In the genomic region with DNA sequence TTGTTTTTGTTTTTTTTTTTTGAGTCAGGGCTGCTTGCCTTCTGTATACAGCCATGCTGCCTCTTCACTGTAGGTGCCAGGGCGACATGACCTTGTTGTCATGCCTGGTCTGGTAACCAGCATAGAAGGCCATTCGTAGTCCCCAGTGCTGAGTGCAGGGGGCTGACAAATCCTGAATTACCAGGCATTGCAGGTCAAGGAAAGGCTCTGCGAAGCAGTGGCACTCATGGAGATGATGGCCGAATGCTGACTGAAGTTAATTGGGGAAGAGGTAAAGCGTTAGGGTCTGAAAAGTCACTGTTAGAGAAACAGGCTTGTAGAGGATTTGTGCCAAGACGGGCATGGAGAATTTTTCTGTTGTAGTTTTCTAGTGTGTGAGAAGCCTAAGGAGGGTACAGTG, we compare ENCODE assay signal across 23 mouse cellular contexts. TPM values are rescaled to one million over a fixed set of nuclear protein-coding genes. Genes with fewer than 3 reads are reported as not detected.
"Had no signal": no experiment of that assay in that cellular context is flagged by ENCODE, and none has a peak within 500 bp of the region (broad histone marks: within the 10 kb centered on the region; RNA-seq: fewer than 3 reads in every experiment).

No protein-coding gene starts in this region.

- H3K4me1 ChIP-seq: heart, embryonic 12.5 days; hindbrain, embryonic 10.5 days; hindbrain, embryonic 12.5 days; intestine, embryonic 15.5 days had no signal

- H3K27ac ChIP-seq: heart, adult 2 months; hindbrain, embryonic 10.5 days; hindbrain, embryonic 12.5 days; hindbrain, embryonic 14.5 days; intestine, embryonic 15.5 days; left cerebral cortex, adult 2 months; limb, embryonic 12.5 days had no signal

- H3K27me3 ChIP-seq: heart, embryonic 12.5 days; hindbrain, embryonic 12.5 days; intestine, embryonic 15.5 days; limb, embryonic 12.5 days; liver, embryonic 13.5 days had no signal

- H3K9me3 ChIP-seq: heart, embryonic 12.5 days; hindbrain, embryonic 10.5 days; hindbrain, embryonic 12.5 days; intestine, embryonic 15.5 days; limb, embryonic 10.5 days; limb, embryonic 12.5 days; liver, embryonic 13.5 days had no signal

- H3K4me3 ChIP-seq: gastrocnemius, adult 2 months; heart, adult 2 months; heart, embryonic 12.5 days; hindbrain, embryonic 10.5 days; hindbrain, embryonic 12.5 days; intestine, embryonic 15.5 days; layer of hippocampus, adult 2 months; left cerebral cortex, adult 2 months; limb, embryonic 10.5 days; limb, embryonic 12.5 days had no signal

- DNase-seq: gastrocnemius, adult 2 months; gastrocnemius, postnatal 10 days; gastrocnemius, postnatal 25 days; heart, adult 2 months; heart, postnatal 10 days; heart, postnatal 36 days; kidney, adult 18-20 months; kidney, adult 8-10 months; kidney, postnatal 10 days; kidney, postnatal 25 days; kidney, postnatal 4 days; liver; liver, embryonic 13.5 days had no signal

- H3K36me3 ChIP-seq: heart, embryonic 12.5 days; hindbrain, embryonic 10.5 days; hindbrain, embryonic 12.5 days; intestine, embryonic 15.5 days; limb, embryonic 10.5 days; limb, embryonic 12.5 days; liver, embryonic 13.5 days had no signal

RNA-seq across cellular contexts. Expression of a gene that starts 55.7 kb away (rescaled TPM):
- total RNA-seq: gastrocnemius, adult 2 months; granulocyte monocyte progenitor cell, adult 5-6 weeks had no signal
- polyA plus RNA-seq: hindbrain, embryonic 10.5 days had no signal
